Mouse (Mus musculus) embryonic facial prominence, embryonic 15.5 days (tissue): ENCODE data around the gene Isyna1. TPM values are rescaled to one million over a fixed set of nuclear protein-coding genes. Genes with fewer than 3 reads are reported as not detected.

Experiments used
- ATAC-seq: fragments of 200-750 bp; cut with Nextera tagmentation; 2 replicates; pipeline ENCODE4 v1.8.0; 2017; ENCODE audit warnings: low read depth, moderate TSS enrichment; ENCODE audit not compliant: insufficient number of reproducible peaks, low FRiP score, low TSS enrichment
- H3K27ac ChIP-seq: fragments of 300-500 bp; sonication (generic); replicated peaks from 2 replicates; pipeline ENCODE4 v1.5.1; 2015; ENCODE audit warnings: mild to moderate bottlenecking, inconsistent platforms
- H3K27me3 ChIP-seq: fragments of 300-500 bp; sonication (generic); 2 replicates; pipeline ENCODE4 v1.6.1; 2015; ENCODE audit warnings: inconsistent platforms
- H3K36me3 ChIP-seq: fragments of 300-500 bp; sonication (generic); 2 replicates; pipeline ENCODE4 v1.6.1; 2015; ENCODE audit warnings: mild to moderate bottlenecking, inconsistent platforms
- H3K4me1 ChIP-seq: fragments of 300-500 bp; sonication (generic); 2 replicates; pipeline ENCODE4 v1.6.1; 2015; ENCODE audit warnings: inconsistent platforms
- H3K4me2 ChIP-seq: fragments of 300-500 bp; sonication (generic); replicated peaks from 2 replicates; pipeline ENCODE4 v1.6.1; 2015; ENCODE audit warnings: mild to moderate bottlenecking, inconsistent platforms
- H3K4me3 ChIP-seq: fragments of 300-500 bp; sonication (generic); replicated peaks from 2 replicates; pipeline ENCODE4 v1.5.1; 2015; ENCODE audit warnings: mild to moderate bottlenecking, inconsistent platforms
- H3K9ac ChIP-seq: fragments of 300-500 bp; sonication (generic); 2 replicates; pipeline ENCODE4 v1.6.1; 2015; ENCODE audit warnings: inconsistent platforms
- H3K9me3 ChIP-seq: fragments of 300-500 bp; sonication (generic); replicated peaks from 2 replicates; pipeline ENCODE4 v1.6.1; 2016; ENCODE audit warnings: inconsistent platforms
- WGBS: fragments of 180-500 bp; shearing (Covaris S2); methylation state at CpG from one replicate; pipeline ENCODE4 v1.1.7; 2015; 5-methylcytosine and 5-hydroxymethylcytosine counted together
- polyA plus RNA-seq: library from polyadenylated mRNA; unstranded; fragments of >200 nt; fragmentation: Nextera tagmentation; extraction: Ambion mirVana; gene quantifications from 2 replicates; pipeline ENCODE4 v1.2.1, GENCODE M21; 2015

The Isyna1 gene
- polyA plus RNA-seq, 1 experiment from 2014 or later: 143 TPM

- no peaks in the 10 kb centered on the region for H3K27me3 ChIP-seq
- H3K36me3 ChIP-seq: peaks cover 14% of the 10 kb centered on the region; the same call in 1 of the 2 replicates
- H3K27ac ChIP-seq: no peak overlapping the region
- H3K4me1 ChIP-seq: peaks cover 61% of the 10 kb centered on the region
- 77% methylated on average over 9 of the region's 9 CpGs for WGBS
- peak overlapping the region; percentile 87; the same call in 1 of the 2 replicates for H3K4me3 ChIP-seq
- H3K9me3 ChIP-seq: no peaks in the 10 kb centered on the region
- peak overlapping the region; percentile 95; the same call in 1 of the 2 replicates for H3K4me2 ChIP-seq
- no peak for ATAC-seq
- no peak overlapping the region for H3K9ac ChIP-seq
Observed at GRCm38 (mm10) chr8:70605871-70606779, 12.0 kb downstream of the Isyna1 start.

- no peaks in the 10 kb centered on the region for H3K9me3 ChIP-seq
- H3K4me2 ChIP-seq: peak overlapping the region; percentile 95
- no peak overlapping the region for H3K27ac ChIP-seq
- peak overlapping the region; percentile 87 for H3K4me3 ChIP-seq
- H3K27me3 ChIP-seq: no peaks in the 10 kb centered on the region
- no peak for ATAC-seq
- 57% methylated on average over 18 of the region's 18 CpGs for WGBS
- peak overlapping the region; percentile 82; the same call in 1 of the 2 replicates for H3K9ac ChIP-seq
- H3K4me1 ChIP-seq: peaks cover 64% of the 10 kb centered on the region
- H3K36me3 ChIP-seq: peaks cover 10% of the 10 kb centered on the region; the same call in 1 of the 2 replicates
Observed at GRCm38 (mm10) chr8:70606780-70607602, 12.8 kb downstream of the Isyna1 start.

GRCm38 (mm10) chr8:70607603-70607897, 13.4 kb downstream of the Isyna1 start:
- Histone ChIP-seq H3K36me3 (peaks cover 4% of the 10 kb centered on the region; the same call in 1 of the 2 replicates), H3K27ac (peak overlapping the region; percentile 98), H3K9me3 (no peaks in the 10 kb centered on the region), H3K4me2 (peak overlapping the region; percentile 95), H3K4me3 (peak overlapping the region; percentile 87), H3K4me1 (peaks cover 64% of the 10 kb centered on the region), H3K27me3 (no peaks in the 10 kb centered on the region), H3K9ac (peak overlapping the region; percentile 82)
- ATAC-seq: no peak
- 20% methylated on average over 6 of the region's 6 CpGs for WGBS

GRCm38 (mm10) chr8:70607898-70608748, 13.9 kb downstream of the Isyna1 start:
- 1% methylated on average over 84 of the region's 84 CpGs for WGBS

GRCm38 (mm10) chr8:70608749-70609367, 14.7 kb downstream of the Isyna1 start, which contains the start of gene Ssbp4:
TSS of gene Ssbp4 (minus strand) at chr8:70608872.
- peaks cover 64% of the 10 kb centered on the region for H3K4me1 ChIP-seq
- no peaks in the 10 kb centered on the region for H3K36me3 ChIP-seq
- peak within 1 kb of the TSS; percentile 82 for H3K9ac ChIP-seq
- H3K9me3 ChIP-seq: no peaks in the 10 kb centered on the region
- peak within 1 kb of the TSS; percentile 95 for H3K4me2 ChIP-seq
- H3K27me3 ChIP-seq: no peaks in the 10 kb centered on the region
- WGBS: 3% methylated on average over 26 of the region's 26 CpGs
- H3K4me3 ChIP-seq: peak within 1 kb of the TSS; percentile 87
- no peak for ATAC-seq
- peak within 1 kb of the TSS; percentile 98 for H3K27ac ChIP-seq

More at GRCm38 (mm10) chr8:70607898-70608748, 13.9 kb downstream of the Isyna1 start:
- ATAC-seq: no peak
- peak overlapping the region; percentile 95 for H3K4me2 ChIP-seq
- peak overlapping the region; percentile 87 for H3K4me3 ChIP-seq
- peaks cover 64% of the 10 kb centered on the region for H3K4me1 ChIP-seq
- peak overlapping the region; percentile 82 for H3K9ac ChIP-seq
- H3K27me3 ChIP-seq: no peaks in the 10 kb centered on the region
- no peaks in the 10 kb centered on the region for H3K9me3 ChIP-seq
- no peaks in the 10 kb centered on the region for H3K36me3 ChIP-seq
- peak overlapping the region; percentile 98 for H3K27ac ChIP-seq

GRCm38 (mm10) chr8:70609368-70609848, 15.2 kb downstream of the Isyna1 start:
- Histone ChIP-seq H3K27ac (peak overlapping the region; percentile 98), H3K4me3 (peak overlapping the region; percentile 87), H3K9me3 (no peaks in the 10 kb centered on the region), H3K27me3 (no peaks in the 10 kb centered on the region), H3K4me2 (peak overlapping the region; percentile 95), H3K4me1 (peaks cover 64% of the 10 kb centered on the region), H3K36me3 (no peaks in the 10 kb centered on the region), H3K9ac (peak overlapping the region; percentile 51)
- WGBS: 1% methylated on average over 32 of the region's 39 CpGs
- ATAC-seq: peak; percentile 76

- Histone ChIP-seq H3K9ac (peak overlapping the region; percentile 51), H3K27ac (peak overlapping the region; percentile 98), H3K27me3 (no peaks in the 10 kb centered on the region), H3K4me2 (peak overlapping the region; percentile 95), H3K36me3 (no peaks in the 10 kb centered on the region), H3K4me3 (peak overlapping the region; percentile 87), H3K9me3 (no peaks in the 10 kb centered on the region), H3K4me1 (peaks cover 62% of the 10 kb centered on the region)
- peak; percentile 76 for ATAC-seq
- under 1% methylated on average over 40 of the region's 45 CpGs for whole genome bisulfite sequencing
Observed at GRCm38 (mm10) chr8:70609849-70610795, 15.9 kb downstream of the Isyna1 start.

GRCm38 (mm10) chr8:70610796-70611771, 16.9 kb downstream of the Isyna1 start:
- no peaks in the 10 kb centered on the region for H3K27me3 ChIP-seq
- no peaks in the 10 kb centered on the region for H3K36me3 ChIP-seq
- peak overlapping the region; percentile 51 for H3K9ac ChIP-seq
- no peaks in the 10 kb centered on the region for H3K9me3 ChIP-seq
- H3K4me3 ChIP-seq: peak overlapping the region; percentile 87
- peak overlapping the region; percentile 95 for H3K4me2 ChIP-seq
- ATAC-seq: no peak
- peak overlapping the region; percentile 98 for H3K27ac ChIP-seq
- peaks cover 56% of the 10 kb centered on the region for H3K4me1 ChIP-seq
- under 1% methylated on average over 54 of the region's 54 CpGs for WGBS
